Mouse (Mus musculus) limb, embryonic 14.5 days (tissue): Measurements from ENCODE around the gene Ralgps2. TPM values are rescaled to one million over a fixed set of nuclear protein-coding genes. Genes with fewer than 3 reads are reported as not detected.
A peak's percentile ranks its signal among the peaks of the same experiment; 100 is the strongest.

Source experiments
- ATAC-seq: fragments of 200-750 bp; cut with Nextera tagmentation; 2 replicates; pipeline ENCODE4 v1.8.0; 2017; ENCODE audit warnings: low read depth, moderate number of reproducible peaks, moderate TSS enrichment; ENCODE audit not compliant: low FRiP score
- DNase-seq: peaks from one replicate; pipeline ENCODE4 v3.0.0-alpha.2; 2015; ENCODE audit warnings: low spot score
- H3K27ac ChIP-seq: fragments of 300-500 bp; sonication (generic); replicated peaks from 2 replicates; pipeline ENCODE4 v1.5.1; 2014; ENCODE audit warnings: low read depth, mild to moderate bottlenecking, low read length, moderate library complexity, mixed read lengths
- H3K27me3 ChIP-seq: fragments of 300-500 bp; sonication (generic); 2 replicates; pipeline ENCODE4 v1.6.1; 2014; ENCODE audit warnings: low read length, mixed read lengths; ENCODE audit not compliant: control insufficient read depth, insufficient read depth
- H3K36me3 ChIP-seq: fragments of 300-500 bp; sonication (generic); 2 replicates; pipeline ENCODE4 v1.6.1; 2014; ENCODE audit warnings: mild to moderate bottlenecking, low read length, moderate library complexity, mixed read lengths; ENCODE audit not compliant: control insufficient read depth, insufficient read depth
- H3K4me1 ChIP-seq: fragments of 300-500 bp; sonication (generic); 2 replicates; pipeline ENCODE4 v1.6.1; 2014; ENCODE audit warnings: antibody characterized with exemption, low read length, mixed read lengths; ENCODE audit not compliant: control insufficient read depth, insufficient read depth
- H3K4me2 ChIP-seq: fragments of 300-500 bp; sonication (generic); replicated peaks from 2 replicates; pipeline ENCODE4 v1.6.1; 2014; ENCODE audit warnings: low read depth, mild to moderate bottlenecking, low read length, moderate library complexity; ENCODE audit not compliant: severe bottlenecking
- H3K4me3 ChIP-seq: fragments of 300-500 bp; sonication (generic); replicated peaks from 2 replicates; pipeline ENCODE4 v1.5.1; 2014; ENCODE audit warnings: low read length
- H3K9ac ChIP-seq: fragments of 300-500 bp; sonication (generic); 2 replicates; pipeline ENCODE4 v1.6.1; 2014; ENCODE audit warnings: mild to moderate bottlenecking, low read depth, low read length, moderate library complexity; ENCODE audit not compliant: severe bottlenecking
- H3K9me3 ChIP-seq: fragments of 300-500 bp; sonication (generic); 2 replicates; pipeline ENCODE4 v1.6.1; 2016; ENCODE audit warnings: low read length; ENCODE audit not compliant: control insufficient read depth
- POLR2A ChIP-seq: fragments of 200-500 bp; IDR thresholded peaks from 2 replicates; pipeline ENCODE4 v1.8.0; 2012; ENCODE audit warnings: inconsistent platforms, mild to moderate bottlenecking, moderate library complexity, borderline replicate concordance; ENCODE audit not compliant: insufficient read depth, insufficient read length; ENCODE audit errors: extremely low read depth
- WGBS: fragments of 180-500 bp; shearing (Covaris S2); extraction: QIAGEN DNeasy Blood & Tissue Kit; methylation state at CpG from one replicate; pipeline ENCODE4 v1.1.7; 2014; 5-methylcytosine and 5-hydroxymethylcytosine counted together
- polyA plus RNA-seq, 2 experiments: library from polyadenylated mRNA; depleted of rRNA in 1 of 2; stranded (reverse) in 1 of 2; unstranded in 1 of 2; fragments of >200 nt; fragmentation: Nextera tagmentation in 1 of 2; extraction: Ambion mirVana in 1 of 2; gene quantifications; 2 replicates each; pipeline versions ENCODE4 v1.2.1 to v1.2.3; 2012 to 2014

Ralgps2 gene
- polyA plus RNA-seq, 2 experiments, result 33.6 to 63.7 TPM

- ATAC-seq, result no peak
- Histone ChIP-seq H3K36me3 (peaks cover 38% of the 10 kb centered on the region), H3K4me2 (no peak overlapping the region), H3K4me3 (no peak overlapping the region), H3K27ac (no peak overlapping the region), H3K4me1 (peaks cover 11% of the 10 kb centered on the region), H3K27me3 (no peaks in the 10 kb centered on the region), H3K9ac (no peak overlapping the region), H3K9me3 (no peaks in the 10 kb centered on the region)
- no peak for TF ChIP-seq POLR2A
- WGBS, result 86% methylated on average over 4 of the region's 4 CpGs
- no peak for DNase-seq
Measured at GRCm38 (mm10) chr1:156854558-156854957, 84.9 kb downstream of the Ralgps2 start.

GRCm38 (mm10) chr1:156852872-156853271 lies 86.6 kb downstream of the Ralgps2 start:
- Histone ChIP-seq H3K9ac (no peak overlapping the region), H3K4me1 (peaks cover 11% of the 10 kb centered on the region), H3K27ac (peak overlapping the region; percentile 58), H3K27me3 (no peaks in the 10 kb centered on the region), H3K4me3 (no peak overlapping the region), H3K4me2 (no peak overlapping the region), H3K9me3 (no peaks in the 10 kb centered on the region), H3K36me3 (peaks cover 29% of the 10 kb centered on the region)
- WGBS, result 49% methylated on average over 5 of the region's 5 CpGs
- DNase-seq (no peak), ATAC-seq (no peak)
- TF ChIP-seq POLR2A, result no peak

- Histone ChIP-seq H3K27ac (peak overlapping the region; percentile 58; the same call in 1 of the 2 replicates), H3K4me3 (no peak overlapping the region), H3K9me3 (no peaks in the 10 kb centered on the region), H3K36me3 (peaks cover 28% of the 10 kb centered on the region), H3K4me1 (peaks cover 11% of the 10 kb centered on the region), H3K27me3 (no peaks in the 10 kb centered on the region), H3K4me2 (peak overlapping the region; percentile 8; the same call in 1 of the 2 replicates), H3K9ac (no peak overlapping the region)
- 23% methylated on average over 9 of the region's 9 CpGs for WGBS
- DNase-seq (peak; percentile 67), ATAC-seq (peak; percentile 86)
- no peak for TF ChIP-seq POLR2A
Measured at GRCm38 (mm10) chr1:156852409-156852808, 87.0 kb downstream of the Ralgps2 start.

- Histone ChIP-seq H3K9me3 (no peaks in the 10 kb centered on the region), H3K4me3 (no peak overlapping the region), H3K4me1 (peaks cover 4% of the 10 kb centered on the region; the same call in 1 of the 2 replicates), H3K27me3 (no peaks in the 10 kb centered on the region), H3K9ac (no peak overlapping the region), H3K4me2 (no peak overlapping the region), H3K27ac (no peak overlapping the region), H3K36me3 (peaks cover 35% of the 10 kb centered on the region)
- no peak for DNase-seq
- no peak for TF ChIP-seq POLR2A
- 71% methylated on average over 4 of the region's 4 CpGs for WGBS
- ATAC-seq, result no peak
Measured at GRCm38 (mm10) chr1:156847098-156847497, 92.3 kb downstream of the Ralgps2 start.

GRCm38 (mm10) chr1:156841625-156842339 lies 97.6 kb downstream of the Ralgps2 start:
- Histone ChIP-seq H3K27ac (no peak overlapping the region), H3K4me1 (peaks cover 12% of the 10 kb centered on the region), H3K4me3 (peak overlapping the region; percentile 11), H3K9ac (0 out of 2 replicates have a peak overlapping the region, but pooled peaks have one; percentile 2), H3K4me2 (peak overlapping the region; percentile 32), H3K27me3 (no peaks in the 10 kb centered on the region), H3K9me3 (no peaks in the 10 kb centered on the region), H3K36me3 (peaks cover 20% of the 10 kb centered on the region)
- no peak for TF ChIP-seq POLR2A
- ATAC-seq (no peak), DNase-seq (no peak)
- 63% methylated on average over 11 of the region's 11 CpGs for WGBS
